Mouse (Mus musculus): ENCODE measurements around the gene Med27. TPM values are rescaled to one million over a fixed set of nuclear protein-coding genes. Genes with fewer than 3 reads are reported as not detected.

Med27 gene
- 5.4 TPM for polyA plus RNA-seq (2014; fragmentation: Illumina TruSeq; extraction: RNeasy Lipid Tissue Mini Kit (QIAGEN cat#74804); ENCODE audit: low read depth, low replicate concordance)

GRCm38 (mm10) chr2:29346629-29347271 is at the start of gene Med27:
Med27 (plus strand) TSS chr2:29346819.

Other genes with a start within 250 kb of the Med27 start
- 30.9 TPM for gene Setx, start 222.6 kb upstream of the Med27 start, polyA plus RNA-seq (2014; fragmentation: Illumina TruSeq; extraction: RNeasy Lipid Tissue Mini Kit (QIAGEN cat#74804); ENCODE audit: low read depth, low replicate concordance)
- gene Ntng2, start 93.8 kb upstream of the Med27 start, polyA plus RNA-seq (2014; fragmentation: Illumina TruSeq; extraction: RNeasy Lipid Tissue Mini Kit (QIAGEN cat#74804); ENCODE audit: low read depth, low replicate concordance): not detected

Data from kidney, adult 10 weeks (tissue).